Mouse (Mus musculus): Measurements from ENCODE around the gene Kdelc2.

DNA sequence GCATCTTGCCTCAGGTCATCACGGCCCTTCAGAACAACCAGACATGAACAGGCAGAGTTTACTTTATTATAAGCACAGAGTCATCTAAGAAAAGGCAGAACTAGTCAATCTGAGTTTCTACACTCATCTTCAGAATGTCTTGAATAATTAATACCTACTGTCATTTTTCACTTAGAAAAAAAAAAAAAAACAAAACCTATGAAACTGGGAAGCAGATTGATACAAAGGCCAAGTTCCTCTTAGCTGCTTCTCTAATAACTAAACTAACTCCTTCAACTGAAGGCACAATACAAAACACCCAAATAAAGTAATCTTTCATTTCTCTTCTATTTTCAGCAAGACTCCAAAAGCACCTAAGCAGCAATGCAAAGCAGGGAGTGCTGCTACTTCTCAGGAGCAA, 66.8 kb downstream of the Kdelc2 start:
- TF ChIP-seq CTCF (IDR thresholded peaks at IDR 0.05) (no peak), POLR2A (IDR thresholded peaks at IDR 0.05; ENCODE audit: insufficient read depth, low read depth, low read length) (no peak), EP300 (IDR thresholded peaks at IDR 0.05; ENCODE audit: insufficient read depth, low read depth, low read length) (no peak)

Measured in heart, adult 2 months (tissue).